Mouse (Mus musculus): ENCODE results near the gene Tmem211. TPM values are rescaled to one million over a fixed set of nuclear protein-coding genes. Genes with fewer than 3 reads are reported as not detected.

Tmem211 gene
- polyA plus RNA-seq, 1 experiment from 2014 or later, result not detected

DNA sequence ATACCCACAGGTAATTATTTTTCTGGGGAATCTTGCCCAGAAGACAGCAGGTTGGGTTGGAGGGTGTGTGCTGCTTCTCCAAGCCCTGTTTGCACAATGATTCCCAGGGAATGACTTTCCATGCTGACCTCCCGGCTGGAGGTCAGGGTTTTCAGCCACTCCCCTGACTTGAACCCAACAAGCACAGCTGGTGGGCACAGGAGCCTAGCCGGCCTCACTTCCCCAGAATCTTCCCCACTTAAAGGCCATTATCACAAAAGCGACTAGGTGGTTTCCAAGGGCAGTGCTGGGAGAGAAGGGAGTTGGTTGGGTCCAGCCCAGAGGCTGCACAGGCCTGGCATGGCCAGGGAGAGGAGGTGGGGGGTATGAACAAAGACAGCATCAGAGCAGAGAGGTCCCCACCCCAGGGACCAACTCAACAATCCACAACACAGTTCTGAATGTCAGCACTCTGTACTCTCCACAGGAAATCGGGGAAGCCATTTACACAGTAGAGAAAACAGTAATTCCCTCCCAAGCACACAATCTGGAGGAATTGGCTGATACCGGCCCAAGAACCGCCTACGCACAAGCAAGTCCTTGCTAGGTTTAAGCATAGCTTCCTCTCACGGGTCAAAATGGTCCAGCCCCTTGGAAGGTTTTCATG lies 27.5 kb upstream of the Tmem211 start:
- no peaks in the 10 kb centered on the region for H3K9me3 ChIP-seq
- H3K4me2 ChIP-seq (replicated peaks), result no peak overlapping the region
- no peak overlapping the region for H3K27ac ChIP-seq (replicated peaks)
- no peak overlapping the region for H3K9ac ChIP-seq (replicated peaks)
- no peaks in the 10 kb centered on the region for H3K36me3 ChIP-seq
- H3K27me3 ChIP-seq, result no peaks in the 10 kb centered on the region
- 53% methylated on average over 8 of the region's 8 CpGs for WGBS
- ATAC-seq (replicated peaks), result no peak
- H3K4me1 ChIP-seq, result peaks cover 13% of the 10 kb centered on the region; the same call in 1 of the 2 replicates
- H3K4me3 ChIP-seq, result no peak overlapping the region

DNA sequence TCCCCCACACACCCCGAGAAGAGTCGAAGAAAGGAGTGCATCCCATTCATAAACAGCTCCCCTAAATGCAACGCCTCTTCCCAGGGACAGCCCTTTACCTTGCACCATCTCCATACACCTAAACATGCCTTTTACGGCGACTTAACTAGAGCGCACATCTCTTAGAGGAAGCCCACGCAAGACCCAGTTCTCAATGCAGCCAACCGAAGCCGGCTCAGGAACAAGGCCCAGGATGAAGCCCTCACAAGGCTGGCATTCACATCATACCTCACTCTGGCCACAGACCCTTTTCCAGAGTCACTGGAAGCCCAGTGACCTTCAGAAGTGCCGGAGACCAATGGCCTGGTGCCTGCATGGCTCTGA lies 27.0 kb upstream of the Tmem211 start:
- H3K4me3 ChIP-seq, result no peak overlapping the region
- H3K4me1 ChIP-seq, result peaks cover 13% of the 10 kb centered on the region; the same call in 1 of the 2 replicates
- no peak overlapping the region for H3K4me2 ChIP-seq (replicated peaks)
- no peak for ATAC-seq (replicated peaks)
- WGBS, result 92% methylated on average over 10 of the region's 10 CpGs
- H3K9me3 ChIP-seq, result no peaks in the 10 kb centered on the region
- no peak overlapping the region for H3K9ac ChIP-seq (replicated peaks)
- H3K27me3 ChIP-seq, result no peaks in the 10 kb centered on the region
- H3K27ac ChIP-seq (replicated peaks), result no peak overlapping the region
- H3K36me3 ChIP-seq, result no peaks in the 10 kb centered on the region

DNA sequence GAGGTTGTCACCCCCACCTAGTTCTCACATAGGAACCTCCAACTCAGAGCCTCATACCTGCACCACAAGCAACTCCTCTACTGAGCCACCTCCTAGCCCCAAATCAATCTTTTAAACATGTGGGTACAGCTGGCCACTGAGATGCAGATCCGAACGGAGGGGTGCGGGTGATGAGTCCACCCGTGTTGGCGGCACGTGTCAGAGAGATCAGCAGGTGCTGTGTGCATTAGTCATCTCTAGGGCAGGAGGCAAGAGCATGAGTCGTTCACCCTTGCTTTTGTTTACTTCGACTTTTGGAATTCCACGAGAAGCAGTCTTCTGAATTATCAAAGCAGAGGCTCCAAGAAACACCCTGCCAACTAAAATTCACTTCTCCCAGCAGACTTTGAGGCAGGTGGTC lies 22.5 kb upstream of the Tmem211 start:
- Histone ChIP-seq H3K4me3 (no peak overlapping the region), H3K4me2 (replicated peaks) (no peak overlapping the region), H3K9ac (replicated peaks) (no peak overlapping the region), H3K36me3 (no peaks in the 10 kb centered on the region), H3K9me3 (no peaks in the 10 kb centered on the region), H3K27me3 (no peaks in the 10 kb centered on the region), H3K27ac (replicated peaks) (no peak overlapping the region), H3K4me1 (peaks cover 16% of the 10 kb centered on the region)
- ATAC-seq (replicated peaks), result no peak
- 92% methylated on average over 9 of the region's 9 CpGs for WGBS

DNA sequence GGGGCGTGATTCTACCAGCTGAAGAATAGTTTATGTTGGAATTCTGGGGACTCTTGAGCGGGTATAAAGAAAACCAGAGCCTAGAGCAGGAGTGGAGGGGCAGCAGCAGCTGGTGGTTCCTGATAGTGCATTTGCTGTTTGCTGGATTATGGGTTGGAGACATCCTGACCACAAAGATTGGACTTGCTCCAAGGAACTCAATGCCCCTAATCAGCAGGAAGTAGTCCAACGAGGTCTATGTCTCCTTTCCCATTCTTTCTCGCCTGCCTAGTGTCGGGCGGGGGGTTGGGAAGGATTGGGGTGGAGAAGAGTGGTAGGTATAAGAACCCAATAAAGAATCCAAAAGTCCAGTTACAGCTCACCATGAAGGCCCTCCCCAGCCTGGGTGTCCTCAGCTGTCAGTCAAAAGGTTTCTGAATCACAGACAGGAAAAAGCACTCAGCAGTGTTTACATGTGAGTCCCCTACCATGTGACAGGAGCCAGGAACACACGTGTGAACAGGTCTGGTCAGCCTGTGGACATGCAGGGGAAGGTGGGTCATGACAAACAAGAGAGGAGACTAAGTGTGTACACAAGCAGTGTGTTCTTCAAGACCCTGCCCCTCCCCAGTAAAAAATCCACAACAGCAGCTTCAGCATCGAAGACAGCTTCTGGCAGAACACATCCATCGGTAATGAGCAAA lies 19.9 kb upstream of the Tmem211 start:
- no peaks in the 10 kb centered on the region for H3K9me3 ChIP-seq
- no peak overlapping the region for H3K4me3 ChIP-seq
- no peak overlapping the region for H3K4me2 ChIP-seq (replicated peaks)
- H3K27me3 ChIP-seq, result no peaks in the 10 kb centered on the region
- no peaks in the 10 kb centered on the region for H3K36me3 ChIP-seq
- ATAC-seq (replicated peaks), result no peak
- no peak overlapping the region for H3K9ac ChIP-seq (replicated peaks)
- WGBS, result 60% methylated on average over 9 of the region's 9 CpGs
- no peak overlapping the region for H3K27ac ChIP-seq (replicated peaks)
- peaks cover 21% of the 10 kb centered on the region for H3K4me1 ChIP-seq

DNA sequence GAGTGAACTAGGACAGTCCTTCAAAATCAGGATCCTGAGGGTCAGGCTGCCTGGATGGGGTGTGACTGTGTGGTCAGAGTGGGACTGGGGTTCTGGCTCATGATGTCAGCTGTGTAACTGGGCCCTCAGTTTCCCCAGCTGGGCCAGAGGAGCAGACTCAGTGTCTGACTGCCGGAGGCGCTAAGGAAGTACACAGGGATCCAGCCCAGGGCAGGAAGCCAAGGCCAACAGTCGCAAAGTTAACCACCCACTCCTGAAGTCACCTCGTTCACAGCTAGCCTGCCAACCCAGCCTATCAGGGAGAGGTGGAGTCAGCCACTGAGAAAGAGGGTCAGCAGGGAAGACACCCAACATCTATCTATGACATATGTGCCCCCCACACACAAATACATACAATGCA lies 18.7 kb upstream of the Tmem211 start:
- H3K27ac ChIP-seq (replicated peaks), result no peak overlapping the region
- H3K27me3 ChIP-seq, result no peaks in the 10 kb centered on the region

DNA sequence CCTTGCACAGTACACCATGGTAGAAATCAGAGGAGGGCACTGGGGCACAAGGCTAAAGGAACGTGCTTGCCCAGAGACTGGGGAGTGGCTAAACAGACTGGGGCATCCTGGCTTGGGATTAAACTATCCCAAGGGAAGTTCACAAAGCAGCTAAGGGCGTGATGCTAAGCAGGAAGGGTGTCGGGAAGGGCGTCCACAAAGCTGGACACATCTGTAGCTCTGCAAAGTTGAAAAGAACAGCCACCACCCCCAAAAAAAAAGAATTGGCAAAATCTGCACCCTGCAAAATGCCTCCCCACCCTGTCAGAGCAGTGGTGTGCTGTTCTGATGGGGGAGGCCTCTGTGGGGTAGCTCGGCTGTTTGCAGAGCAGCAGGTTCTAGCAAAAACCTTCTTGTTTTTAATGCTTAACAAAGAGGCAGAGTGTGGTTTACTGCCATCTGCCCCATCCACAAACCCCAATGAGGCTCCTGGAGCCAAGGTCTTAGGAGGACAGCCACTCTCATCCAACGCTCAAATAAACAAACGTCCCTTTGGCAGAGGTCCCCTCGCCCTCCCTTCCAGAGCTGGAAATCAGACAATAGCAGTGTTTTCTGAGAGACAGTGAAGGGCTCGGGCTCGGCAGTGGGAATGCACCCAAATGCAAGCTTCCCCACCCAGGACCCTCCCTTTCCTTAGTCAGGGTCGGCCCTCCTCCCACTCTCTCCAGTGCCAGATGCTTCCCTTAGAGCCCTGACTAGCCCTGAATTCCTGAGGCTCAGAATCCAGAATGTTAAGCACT lies 17.9 kb upstream of the Tmem211 start:
- 37% methylated on average over 11 of the region's 11 CpGs for WGBS
- Histone ChIP-seq H3K36me3 (no peaks in the 10 kb centered on the region), H3K4me2 (replicated peaks) (no peak overlapping the region), H3K9me3 (no peaks in the 10 kb centered on the region), H3K4me3 (no peak overlapping the region), H3K4me1 (peaks cover 21% of the 10 kb centered on the region), H3K9ac (replicated peaks) (no peak overlapping the region), H3K27me3 (no peaks in the 10 kb centered on the region), H3K27ac (replicated peaks) (peak overlapping the region; percentile 72)
- peak; percentile 65 for ATAC-seq (replicated peaks)

More for the DNA sequence above, 18.7 kb upstream of the Tmem211 start:
- H3K9ac ChIP-seq (replicated peaks), result no peak overlapping the region
- no peaks in the 10 kb centered on the region for H3K36me3 ChIP-seq
- peaks cover 21% of the 10 kb centered on the region for H3K4me1 ChIP-seq
- ATAC-seq (replicated peaks), result no peak
- H3K4me2 ChIP-seq (replicated peaks), result no peak overlapping the region
- no peaks in the 10 kb centered on the region for H3K9me3 ChIP-seq
- no peak overlapping the region for H3K4me3 ChIP-seq
- WGBS, result 80% methylated on average over 4 of the region's 4 CpGs

DNA sequence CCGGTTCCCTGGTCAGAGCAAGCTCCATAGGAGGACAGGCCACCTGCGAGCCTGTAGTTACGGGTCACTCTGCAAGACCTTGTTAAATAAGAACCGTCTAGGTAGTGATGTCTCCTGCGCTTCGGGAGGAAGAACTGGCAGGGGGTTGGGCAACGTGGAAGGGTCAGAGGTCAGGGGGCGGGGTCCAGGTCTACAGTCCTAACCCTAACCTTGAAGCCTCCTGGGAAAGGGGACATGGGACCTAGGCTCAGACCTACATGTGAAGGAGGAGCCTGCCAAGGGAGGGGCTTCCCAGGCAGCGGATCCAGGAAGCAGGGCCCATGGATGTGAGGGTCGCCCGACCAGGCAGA lies 17.3 kb upstream of the Tmem211 start:
- H3K27ac ChIP-seq (replicated peaks), result peak overlapping the region; percentile 72
- ATAC-seq (replicated peaks), result no peak
- H3K9me3 ChIP-seq, result no peaks in the 10 kb centered on the region
- no peaks in the 10 kb centered on the region for H3K27me3 ChIP-seq
- H3K4me3 ChIP-seq, result no peak overlapping the region
- H3K9ac ChIP-seq (replicated peaks), result no peak overlapping the region
- no peak overlapping the region for H3K4me2 ChIP-seq (replicated peaks)
- H3K36me3 ChIP-seq, result no peaks in the 10 kb centered on the region
- peaks cover 21% of the 10 kb centered on the region for H3K4me1 ChIP-seq
- 57% methylated on average over 11 of the region's 11 CpGs for WGBS

DNA sequence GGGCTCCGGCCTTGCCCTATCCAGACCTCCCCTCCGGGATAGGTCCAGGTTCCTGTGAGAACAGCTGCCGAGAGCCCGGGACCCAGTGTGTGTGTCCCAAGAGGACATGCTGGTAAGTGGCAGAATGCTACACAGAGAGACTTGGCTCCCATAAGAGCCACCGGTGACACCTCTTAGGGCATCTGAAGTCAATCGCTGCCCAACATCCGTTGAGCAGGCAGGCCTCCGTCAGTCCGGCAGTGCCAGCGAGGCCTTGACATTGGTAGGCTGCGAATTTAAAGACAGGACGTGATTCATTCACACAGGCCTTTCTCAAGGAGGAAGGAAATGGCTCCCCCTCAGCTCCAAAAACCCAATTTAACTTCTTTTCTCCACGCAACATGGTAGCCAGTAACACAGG lies 16.8 kb upstream of the Tmem211 start:
- no peak overlapping the region for H3K9ac ChIP-seq (replicated peaks)
- no peak overlapping the region for H3K4me3 ChIP-seq
- no peaks in the 10 kb centered on the region for H3K27me3 ChIP-seq
- ATAC-seq (replicated peaks), result no peak
- no peaks in the 10 kb centered on the region for H3K9me3 ChIP-seq
- H3K4me1 ChIP-seq, result peaks cover 21% of the 10 kb centered on the region
- no peaks in the 10 kb centered on the region for H3K36me3 ChIP-seq
- 90% methylated on average over 13 of the region's 13 CpGs for WGBS
- H3K27ac ChIP-seq (replicated peaks), result peak overlapping the region; percentile 72; the same call in 1 of the 2 replicates
- no peak overlapping the region for H3K4me2 ChIP-seq (replicated peaks)

DNA sequence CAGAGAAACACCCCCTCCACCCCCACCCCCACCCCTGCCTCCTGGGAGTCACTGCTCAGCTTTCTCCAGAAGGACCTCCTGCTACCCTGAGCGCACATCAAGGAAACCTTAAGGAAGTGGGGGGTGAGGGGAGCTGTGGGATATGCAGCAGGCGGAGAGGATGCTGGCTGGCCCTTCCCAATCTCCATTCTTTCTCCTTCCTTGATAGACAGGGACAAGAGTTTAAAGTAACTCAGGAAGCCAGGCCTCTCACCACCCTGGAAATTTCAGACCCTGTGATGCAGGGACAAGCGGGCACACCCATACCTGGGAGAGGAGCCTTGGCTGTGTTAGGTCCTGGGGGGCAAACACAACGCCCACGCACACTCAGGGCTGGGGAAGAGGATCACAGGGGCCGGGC lies 16.4 kb upstream of the Tmem211 start:
- H3K27me3 ChIP-seq, result no peaks in the 10 kb centered on the region
- H3K9ac ChIP-seq (replicated peaks), result no peak overlapping the region
- H3K9me3 ChIP-seq, result no peaks in the 10 kb centered on the region
- WGBS, result 83% methylated on average over 6 of the region's 6 CpGs
- H3K4me1 ChIP-seq, result peaks cover 21% of the 10 kb centered on the region
- no peaks in the 10 kb centered on the region for H3K36me3 ChIP-seq
- H3K4me3 ChIP-seq, result no peak overlapping the region
- no peak for ATAC-seq (replicated peaks)
- H3K4me2 ChIP-seq (replicated peaks), result no peak overlapping the region
- 0 out of 2 replicates have a peak overlapping the region, but pooled peaks have one; percentile 72 for H3K27ac ChIP-seq (replicated peaks)

DNA sequence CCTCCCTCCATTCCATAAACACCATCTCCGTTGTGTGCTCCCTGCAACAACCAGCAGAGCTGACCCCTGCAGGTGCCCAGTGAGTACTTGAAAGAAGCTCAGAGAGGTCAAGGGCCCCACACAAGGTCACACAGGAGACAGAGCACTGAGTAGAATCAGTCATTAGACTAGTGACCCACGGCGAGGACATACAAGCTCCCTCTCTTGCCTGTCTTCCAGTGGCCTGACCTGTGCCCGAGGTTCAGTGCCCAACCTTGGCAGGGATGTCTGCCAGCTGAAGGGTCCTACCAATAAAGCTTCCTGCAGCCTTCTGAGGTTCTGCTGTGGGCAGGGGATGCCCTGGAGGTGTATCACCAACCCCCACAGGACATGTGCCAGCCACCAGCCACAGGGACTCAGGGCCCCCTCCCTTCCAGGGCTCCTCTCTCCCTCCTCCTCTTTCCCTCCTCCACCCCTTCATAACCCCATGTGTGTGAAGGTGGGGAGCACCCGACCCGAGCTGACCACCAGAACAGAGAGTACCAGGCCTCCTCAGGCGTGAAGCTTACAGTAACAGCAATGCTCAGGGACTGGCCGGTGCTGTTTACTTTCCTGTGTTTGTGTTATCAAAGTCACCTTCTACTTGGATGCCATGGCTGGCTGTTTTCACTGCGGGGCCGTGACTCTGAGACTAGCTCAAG lies 14.4 kb upstream of the Tmem211 start:
- Histone ChIP-seq H3K9ac (replicated peaks) (no peak overlapping the region), H3K4me2 (replicated peaks) (no peak overlapping the region), H3K9me3 (no peaks in the 10 kb centered on the region), H3K4me1 (peaks cover 17% of the 10 kb centered on the region), H3K27ac (replicated peaks) (no peak overlapping the region), H3K36me3 (no peaks in the 10 kb centered on the region), H3K4me3 (no peak overlapping the region), H3K27me3 (no peaks in the 10 kb centered on the region)
- no peak for ATAC-seq (replicated peaks)
- 89% methylated on average over 10 of the region's 10 CpGs for WGBS

DNA sequence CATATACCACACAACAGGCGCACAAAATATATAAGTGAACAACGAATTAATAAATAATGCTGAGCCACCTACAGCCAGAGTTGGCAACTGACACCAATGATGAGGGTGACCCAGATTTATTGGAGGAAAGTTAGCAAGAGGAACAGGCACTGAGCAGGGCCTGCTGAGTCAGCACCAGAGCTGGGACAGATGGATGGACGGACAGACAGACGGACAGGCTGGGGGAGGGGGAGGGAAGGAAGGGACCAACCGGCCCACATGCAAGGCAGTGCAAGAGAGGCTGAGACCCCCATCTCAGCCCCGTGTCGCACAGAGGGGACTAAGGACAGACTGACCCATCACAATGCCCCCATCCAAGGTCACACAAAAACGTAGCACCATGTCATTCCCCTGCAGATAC lies 12.7 kb upstream of the Tmem211 start:
- no peak for ATAC-seq (replicated peaks)
- 93% methylated on average over 8 of the region's 8 CpGs for WGBS
- no peak overlapping the region for H3K4me2 ChIP-seq (replicated peaks)
- no peak overlapping the region for H3K9ac ChIP-seq (replicated peaks)
- H3K4me1 ChIP-seq, result peaks cover 7% of the 10 kb centered on the region
- no peaks in the 10 kb centered on the region for H3K27me3 ChIP-seq
- no peak overlapping the region for H3K4me3 ChIP-seq
- H3K27ac ChIP-seq (replicated peaks), result no peak overlapping the region
- no peaks in the 10 kb centered on the region for H3K36me3 ChIP-seq
- no peaks in the 10 kb centered on the region for H3K9me3 ChIP-seq

DNA sequence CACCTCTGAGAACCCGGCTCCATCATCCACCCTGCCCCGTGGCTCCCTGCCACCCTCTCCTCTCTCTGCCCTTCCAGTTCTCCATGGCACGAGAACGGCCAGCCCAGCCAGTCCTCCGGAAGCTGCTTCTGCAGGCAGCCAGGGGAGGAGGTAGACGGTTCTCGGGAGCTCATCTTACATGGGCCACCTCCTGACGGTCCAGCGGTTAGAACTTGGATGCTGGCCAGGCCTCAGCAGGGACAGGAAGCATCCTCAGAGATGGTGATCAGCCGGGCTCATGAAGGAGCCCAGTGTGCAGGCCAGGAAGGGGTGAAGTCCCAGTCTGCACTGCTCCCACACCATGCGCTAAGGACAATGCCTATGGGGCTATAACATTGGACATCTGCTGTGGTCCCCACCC lies 12.3 kb upstream of the Tmem211 start:
- H3K4me3 ChIP-seq, result no peak overlapping the region
- H3K27ac ChIP-seq (replicated peaks), result no peak overlapping the region
- H3K9ac ChIP-seq (replicated peaks), result no peak overlapping the region
- no peaks in the 10 kb centered on the region for H3K36me3 ChIP-seq
- no peaks in the 10 kb centered on the region for H3K9me3 ChIP-seq
- 70% methylated on average over 11 of the region's 11 CpGs for WGBS
- no peak overlapping the region for H3K4me2 ChIP-seq (replicated peaks)
- ATAC-seq (replicated peaks), result no peak
- H3K4me1 ChIP-seq, result peaks cover 3% of the 10 kb centered on the region
- no peaks in the 10 kb centered on the region for H3K27me3 ChIP-seq
